Mouse (Mus musculus) neural tube, embryonic 15.5 days (tissue): ENCODE measurements around the gene St8sia6. TPM values are rescaled to one million over a fixed set of nuclear protein-coding genes. Genes with fewer than 3 reads are reported as not detected.
"Not testable (repeated sequence)": the region's sequence is repeated elsewhere in the genome, so short reads cannot be mapped to it uniquely, and the experiment has no call there.

Experiments
- ATAC-seq: fragments of 200-750 bp; cut with Nextera tagmentation; 2 replicates; pipeline ENCODE4 v1.8.0; 2017; ENCODE audit warnings: mild to moderate bottlenecking, moderate TSS enrichment, moderate library complexity; ENCODE audit not compliant: low FRiP score
- H3K27ac ChIP-seq: fragments of 300-500 bp; sonication (generic); replicated peaks from 2 replicates; pipeline ENCODE4 v1.5.1; 2015; ENCODE audit warnings: mild to moderate bottlenecking, inconsistent platforms
- H3K27me3 ChIP-seq: fragments of 300-500 bp; sonication (generic); replicated peaks from 2 replicates; pipeline ENCODE4 v1.6.1; 2015; ENCODE audit warnings: inconsistent platforms
- H3K36me3 ChIP-seq: fragments of 300-500 bp; sonication (generic); 2 replicates; pipeline ENCODE4 v1.6.1; 2015; ENCODE audit warnings: inconsistent platforms
- H3K4me1 ChIP-seq: fragments of 300-500 bp; sonication (generic); 2 replicates; pipeline ENCODE4 v1.6.1; 2015; ENCODE audit warnings: inconsistent platforms
- H3K4me2 ChIP-seq: fragments of 300-500 bp; sonication (generic); 2 replicates; pipeline ENCODE4 v1.6.1; 2015; ENCODE audit warnings: inconsistent platforms, mild to moderate bottlenecking, moderate library complexity
- H3K4me3 ChIP-seq: fragments of 300-500 bp; sonication (generic); replicated peaks from 2 replicates; pipeline ENCODE4 v1.5.1; 2015; ENCODE audit warnings: mild to moderate bottlenecking, inconsistent platforms
- H3K9ac ChIP-seq: fragments of 300-500 bp; sonication (generic); replicated peaks from 2 replicates; pipeline ENCODE4 v1.6.1; 2015; ENCODE audit warnings: mild to moderate bottlenecking, inconsistent platforms
- H3K9me3 ChIP-seq: fragments of 300-500 bp; sonication (generic); replicated peaks from 2 replicates; pipeline ENCODE4 v1.6.1; 2016; ENCODE audit warnings: inconsistent platforms
- WGBS: fragments of 180-500 bp; shearing (Covaris S2); methylation state at CpG from one replicate; pipeline ENCODE4 v1.1.7; 2015; ENCODE audit warnings: mixed read lengths; 5-methylcytosine and 5-hydroxymethylcytosine counted together
- polyA plus RNA-seq: library from polyadenylated mRNA; unstranded; fragments of >200 nt; fragmentation: Nextera tagmentation; extraction: Ambion mirVana; gene quantifications from 2 replicates; pipeline ENCODE4 v1.2.1, GENCODE M21; 2015

St8sia6 gene
- polyA plus RNA-seq, 1 experiment from 2014 or later: 2.3 TPM

DNA sequence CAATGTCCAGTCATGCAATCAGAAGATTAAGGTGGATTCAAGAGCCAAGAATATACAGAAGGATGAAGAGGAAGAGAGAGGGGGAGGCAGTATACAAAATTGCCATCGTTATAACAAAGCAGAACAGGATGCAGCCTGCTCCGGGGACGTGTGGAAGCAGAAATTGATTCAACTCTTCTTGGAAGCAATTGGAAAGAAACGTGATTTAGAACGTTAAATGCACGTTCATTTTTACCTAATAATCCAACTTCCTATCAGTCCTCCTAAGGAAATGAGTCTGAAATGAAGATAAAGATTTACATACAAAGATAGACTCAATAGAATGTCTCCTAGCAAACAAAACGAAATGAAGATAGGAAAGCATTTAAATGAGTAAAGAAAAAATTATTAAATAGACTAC lies 2.3 kb downstream of the St8sia6 start:
- no peak overlapping the region for H3K4me3 ChIP-seq
- peaks cover 14% of the 10 kb centered on the region for H3K4me1 ChIP-seq
- H3K27me3 ChIP-seq: peaks cover 7% of the 10 kb centered on the region
- H3K36me3 ChIP-seq: no peaks in the 10 kb centered on the region
- no peaks in the 10 kb centered on the region for H3K9me3 ChIP-seq
- 68% methylated on average over 7 of the region's 7 CpGs for WGBS
- H3K9ac ChIP-seq: no peak overlapping the region
- H3K27ac ChIP-seq: no peak overlapping the region
- H3K4me2 ChIP-seq: no peak overlapping the region
- ATAC-seq: no peak

DNA sequence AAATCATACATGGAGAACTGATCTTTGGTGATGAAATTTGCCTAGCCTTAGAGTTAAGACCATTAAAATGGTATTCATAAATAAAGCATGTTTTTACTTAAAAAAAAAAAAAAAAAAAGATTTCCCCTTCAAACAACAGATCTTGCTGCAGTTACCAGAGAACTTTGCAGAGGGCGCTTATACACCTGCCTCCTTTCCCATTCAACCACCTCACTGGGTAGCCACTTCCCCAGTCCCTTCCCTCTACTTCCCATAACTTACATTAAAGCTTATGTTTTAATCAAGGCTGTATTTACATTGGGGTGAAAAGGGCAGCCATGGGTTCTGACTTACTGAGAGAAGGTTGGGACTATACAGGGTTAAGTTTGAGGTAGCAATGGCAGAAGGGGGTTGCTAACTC lies 4.5 kb downstream of the St8sia6 start:
- no peak for ATAC-seq
- Histone ChIP-seq H3K4me3 (no peak overlapping the region), H3K4me1 (peaks cover 14% of the 10 kb centered on the region), H3K27ac (no peak overlapping the region), H3K36me3 (no peaks in the 10 kb centered on the region), H3K4me2 (no peak overlapping the region), H3K27me3 (peaks cover 4% of the 10 kb centered on the region), H3K9me3 (no peaks in the 10 kb centered on the region), H3K9ac (no peak overlapping the region)
- WGBS: 60% methylated on average over 1 of the region's 1 CpGs

DNA sequence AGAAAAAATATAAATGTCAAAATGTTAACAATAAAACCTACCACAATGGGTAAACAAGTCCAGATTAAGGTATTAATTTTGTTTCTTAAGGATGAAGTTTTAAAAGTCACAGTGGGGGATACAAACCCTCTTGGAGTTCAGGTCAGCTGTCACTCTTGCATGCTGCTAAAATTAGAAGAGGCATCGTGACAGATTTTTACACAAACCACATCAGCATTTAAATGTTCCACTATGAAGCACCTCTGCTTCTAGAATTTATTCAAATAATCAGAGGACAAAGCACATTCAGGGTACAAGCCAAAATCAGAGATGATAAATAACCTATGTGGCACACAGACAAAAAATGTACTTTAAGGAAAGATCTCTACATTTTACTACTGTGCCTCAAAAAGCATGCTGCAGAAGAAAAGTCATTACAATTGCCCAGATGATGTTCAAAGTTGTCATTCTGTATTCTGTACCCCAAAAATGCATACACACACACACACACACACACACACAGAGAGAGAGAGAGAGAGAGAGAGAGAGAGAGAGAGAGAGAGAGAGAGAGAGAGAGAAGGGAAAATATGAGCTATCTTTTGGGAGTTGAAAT lies 7.2 kb downstream of the St8sia6 start:
- Histone ChIP-seq H3K36me3 (no peaks in the 10 kb centered on the region), H3K9ac (no peak overlapping the region), H3K27me3 (peaks cover 4% of the 10 kb centered on the region), H3K4me2 (no peak overlapping the region), H3K27ac (no peak overlapping the region), H3K4me1 (no peaks in the 10 kb centered on the region), H3K9me3 (no peaks in the 10 kb centered on the region), H3K4me3 (no peak overlapping the region)
- 89% methylated on average over 1 of the region's 1 CpGs for WGBS
- ATAC-seq: no peak

DNA sequence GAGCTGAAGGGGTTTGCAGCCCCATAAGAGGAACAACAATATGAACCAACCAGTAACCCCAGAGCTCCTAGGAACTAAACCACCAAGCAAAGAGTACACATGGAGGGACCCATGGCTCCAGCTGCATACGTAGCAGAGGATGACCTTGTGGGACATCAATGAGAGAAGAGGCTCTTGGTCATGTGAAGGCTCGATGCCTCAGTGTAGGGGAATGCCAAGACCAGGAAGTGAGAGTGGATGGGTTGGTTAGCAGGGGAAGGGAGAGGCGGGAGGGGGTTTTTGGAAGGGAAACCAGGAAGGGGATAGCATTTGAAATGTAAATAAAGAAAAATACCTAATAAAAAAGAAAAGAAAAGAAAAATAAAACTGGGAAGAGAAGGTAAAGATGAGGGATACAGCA lies 7.9 kb downstream of the St8sia6 start:
- ATAC-seq, H3K4me2 ChIP-seq, H3K27me3 ChIP-seq, H3K9me3 ChIP-seq, H3K9ac ChIP-seq, H3K4me1 ChIP-seq, H3K36me3 ChIP-seq, H3K4me3 ChIP-seq, H3K27ac ChIP-seq: not testable (repeated sequence)
- WGBS: 82% methylated on average over 3 of the region's 3 CpGs

DNA sequence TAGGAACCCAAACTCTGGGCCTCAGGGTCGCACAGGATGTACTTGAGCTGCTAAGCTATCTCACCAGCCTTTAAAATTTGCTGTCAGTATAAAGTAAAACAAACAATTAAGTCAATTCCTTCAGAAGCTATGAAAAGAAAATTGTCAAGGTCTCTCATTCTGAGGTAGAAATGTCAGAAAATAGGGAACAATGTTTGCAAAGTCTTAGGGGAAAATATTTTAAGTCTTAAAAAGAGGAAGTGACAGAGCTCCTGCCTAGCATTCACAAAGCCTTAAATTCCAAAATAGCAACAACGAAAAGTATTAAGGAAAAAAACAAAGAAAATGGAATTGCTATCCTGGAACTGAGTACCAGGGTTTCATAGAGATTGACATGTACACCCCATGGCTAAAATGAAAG lies 8.6 kb downstream of the St8sia6 start:
- Histone ChIP-seq H3K27ac (no peak overlapping the region), H3K4me2 (no peak overlapping the region), H3K36me3 (no peaks in the 10 kb centered on the region), H3K9ac (no peak overlapping the region), H3K4me1 (no peaks in the 10 kb centered on the region), H3K4me3 (no peak overlapping the region), H3K27me3 (no peaks in the 10 kb centered on the region), H3K9me3 (no peaks in the 10 kb centered on the region)
- 83% methylated on average over 2 of the region's 2 CpGs for WGBS
- ATAC-seq: no peak

DNA sequence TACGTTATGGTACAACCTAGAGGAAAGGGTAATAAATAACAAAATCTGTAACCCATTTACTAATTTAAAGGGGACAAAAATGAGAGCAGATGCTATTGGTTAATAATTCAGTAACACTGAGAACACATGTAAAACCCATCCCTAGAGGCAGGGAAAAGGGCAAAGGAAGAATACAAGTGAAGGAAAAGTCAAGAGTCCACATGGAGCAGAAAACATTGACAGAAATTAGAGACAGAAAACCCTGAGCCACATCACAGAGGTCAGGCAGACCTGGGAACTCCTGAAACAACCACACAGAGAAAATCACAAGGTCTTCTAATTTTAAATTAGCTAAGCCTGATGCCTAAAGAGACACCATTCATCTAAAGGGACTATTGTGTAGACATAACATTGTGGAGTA lies 9.4 kb downstream of the St8sia6 start:
- Histone ChIP-seq H3K36me3 (no peaks in the 10 kb centered on the region), H3K4me3 (no peak overlapping the region), H3K4me2 (no peak overlapping the region), H3K27me3 (no peaks in the 10 kb centered on the region), H3K9ac (no peak overlapping the region), H3K4me1 (no peaks in the 10 kb centered on the region), H3K9me3 (no peaks in the 10 kb centered on the region), H3K27ac (no peak overlapping the region)
- no peak for ATAC-seq
- WGBS: 74% methylated on average over 1 of the region's 1 CpGs

DNA sequence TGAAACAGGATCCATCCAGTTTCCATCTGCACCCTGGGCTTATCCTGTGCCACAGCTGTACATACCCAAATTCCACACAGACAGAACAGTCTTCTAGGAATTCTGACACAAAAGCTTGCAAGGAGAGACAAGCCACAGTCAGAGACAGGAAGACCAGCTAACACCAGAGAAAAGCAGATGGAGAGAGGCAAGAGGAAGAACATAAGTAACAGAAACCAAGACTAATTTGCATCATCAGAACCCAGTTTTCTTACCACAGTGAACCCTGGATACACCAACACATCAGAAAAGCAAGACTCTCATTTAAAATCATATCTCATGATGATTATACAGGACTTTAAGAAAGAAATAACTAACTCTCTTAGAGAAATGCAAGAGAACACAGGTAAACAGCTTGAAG lies 16.8 kb downstream of the St8sia6 start:
- Histone ChIP-seq H3K27me3 (no peaks in the 10 kb centered on the region), H3K36me3 (no peaks in the 10 kb centered on the region), H3K27ac (no peak overlapping the region), H3K9me3 (no peaks in the 10 kb centered on the region), H3K4me2 (no peak overlapping the region), H3K4me1 (no peaks in the 10 kb centered on the region), H3K9ac (no peak overlapping the region), H3K4me3 (no peak overlapping the region)
- ATAC-seq: no peak

DNA sequence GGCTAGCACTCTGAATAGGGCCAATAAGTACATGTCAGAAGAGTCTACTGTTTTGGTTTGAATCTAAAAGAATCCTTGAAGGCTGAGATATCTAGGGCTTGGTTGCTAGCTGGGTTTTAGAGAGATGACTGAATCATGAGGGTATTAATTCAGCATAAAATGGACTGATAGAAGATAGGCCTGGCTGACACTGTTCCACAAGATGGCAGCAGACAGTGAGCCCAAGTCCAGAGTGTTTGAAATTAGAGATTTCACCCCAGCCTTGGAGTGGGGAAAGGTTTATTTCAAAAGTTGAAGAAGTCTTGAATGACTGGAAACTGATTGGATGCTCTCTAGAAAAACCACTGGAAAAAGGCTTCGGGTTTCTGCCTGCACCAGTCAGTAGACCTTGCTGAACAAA lies 17.4 kb downstream of the St8sia6 start:
- Histone ChIP-seq H3K36me3 (no peaks in the 10 kb centered on the region), H3K27ac (no peak overlapping the region), H3K9me3 (no peaks in the 10 kb centered on the region), H3K27me3 (no peaks in the 10 kb centered on the region), H3K4me1 (no peaks in the 10 kb centered on the region), H3K4me2 (no peak overlapping the region), H3K4me3 (no peak overlapping the region), H3K9ac (no peak overlapping the region)
- WGBS: 90% methylated on average over 1 of the region's 1 CpGs
- ATAC-seq: no peak

DNA sequence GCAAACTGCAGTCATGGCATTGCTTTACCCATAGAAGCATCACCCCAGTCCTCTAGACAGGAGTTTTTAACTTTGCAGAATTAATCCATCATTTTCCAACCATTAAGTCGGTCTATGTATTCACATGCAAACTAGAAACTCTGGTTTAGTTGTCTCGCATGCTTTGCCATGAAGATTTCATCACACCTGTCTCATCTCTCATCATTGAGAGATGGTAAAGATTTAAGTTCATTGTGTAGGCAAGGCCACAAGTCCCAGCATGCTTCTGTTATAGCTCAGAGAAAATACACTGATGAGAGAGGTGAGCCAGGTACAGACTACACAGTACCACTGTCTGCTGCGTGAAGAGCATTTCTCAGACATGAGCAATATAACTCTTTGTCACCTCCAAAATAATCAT lies 18.8 kb downstream of the St8sia6 start:
- Histone ChIP-seq H3K4me3 (no peak overlapping the region), H3K27ac (no peak overlapping the region), H3K27me3 (no peaks in the 10 kb centered on the region), H3K9me3 (no peaks in the 10 kb centered on the region), H3K9ac (no peak overlapping the region), H3K36me3 (no peaks in the 10 kb centered on the region), H3K4me2 (no peak overlapping the region), H3K4me1 (no peaks in the 10 kb centered on the region)
- ATAC-seq: no peak
- WGBS: 89% methylated on average over 3 of the region's 3 CpGs

DNA sequence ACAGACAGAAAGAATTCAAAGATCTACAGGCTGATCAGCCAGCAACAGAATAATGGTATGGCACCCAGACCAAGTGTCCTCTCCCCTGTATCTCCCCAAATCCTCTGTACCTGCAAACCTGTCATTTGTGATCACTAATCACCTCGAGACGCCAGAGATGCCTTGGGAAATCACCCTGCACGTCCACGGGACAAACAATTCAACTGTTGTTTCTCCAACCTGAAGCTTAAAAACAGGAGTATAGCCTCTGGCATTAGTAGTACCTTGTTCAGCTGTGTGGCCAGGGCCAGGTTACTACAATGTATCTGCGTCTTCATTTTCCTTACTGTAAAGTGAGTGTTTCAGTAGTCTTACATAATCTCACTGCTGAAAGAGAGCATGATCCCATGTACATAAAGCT lies 25.3 kb downstream of the St8sia6 start:
- Histone ChIP-seq H3K36me3 (no peaks in the 10 kb centered on the region), H3K9ac (no peak overlapping the region), H3K9me3 (no peaks in the 10 kb centered on the region), H3K4me2 (no peak overlapping the region), H3K27ac (no peak overlapping the region), H3K27me3 (no peaks in the 10 kb centered on the region), H3K4me1 (0 out of 2 replicates have a peak, but pooled peaks cover 2% of the 10 kb centered on the region), H3K4me3 (no peak overlapping the region)
- no peak for ATAC-seq
- WGBS: 80% methylated on average over 5 of the region's 5 CpGs

DNA sequence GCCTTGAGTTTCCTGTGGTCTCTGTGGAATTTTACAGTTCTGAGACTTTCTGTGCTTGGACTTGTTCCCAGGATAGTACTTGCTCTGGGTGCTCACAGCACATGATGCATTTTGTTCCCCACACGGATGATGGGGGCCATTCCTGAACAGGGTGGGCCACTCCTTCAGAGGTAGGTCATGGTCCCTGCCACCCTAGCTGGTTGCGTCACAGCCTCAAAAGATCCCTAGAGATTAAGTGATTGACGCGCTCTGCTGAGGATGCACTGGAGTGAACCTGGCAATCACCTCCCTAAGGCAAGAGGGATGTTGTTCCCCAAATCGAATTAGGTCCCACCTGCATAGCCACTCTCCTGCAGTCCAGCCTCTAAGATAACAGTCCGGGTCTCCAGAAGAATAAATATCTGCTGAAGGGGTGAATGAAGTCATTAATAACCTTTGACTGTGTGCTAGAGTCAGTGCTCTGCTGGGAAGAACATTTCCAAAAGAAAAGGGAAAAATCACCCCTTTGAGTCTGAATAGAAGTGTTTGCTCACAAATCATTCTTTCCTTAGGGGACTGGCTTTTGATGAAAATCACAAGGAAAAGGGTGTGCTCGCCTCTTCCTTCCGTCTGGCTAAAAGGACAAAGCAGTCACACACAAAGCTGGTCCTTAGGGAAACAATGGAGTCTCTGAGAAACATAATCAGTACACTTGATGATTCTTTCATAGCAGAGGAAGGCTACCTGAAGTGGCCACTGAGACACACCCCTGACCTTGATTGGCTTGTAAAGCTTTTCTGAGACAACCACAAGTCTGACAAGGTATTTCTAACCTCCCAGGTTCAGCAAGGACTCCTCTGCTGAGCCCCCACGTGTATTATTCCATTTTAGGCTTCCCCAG lies 26.1 kb downstream of the St8sia6 start:
- 0 out of 2 replicates have a peak, but pooled peaks cover 2% of the 10 kb centered on the region for H3K4me1 ChIP-seq
- no peak overlapping the region for H3K4me2 ChIP-seq
- H3K27ac ChIP-seq: no peak overlapping the region
- WGBS: 49% methylated on average over 9 of the region's 9 CpGs
- H3K9me3 ChIP-seq: no peaks in the 10 kb centered on the region
- H3K4me3 ChIP-seq: no peak overlapping the region
- ATAC-seq: no peak
- H3K9ac ChIP-seq: no peak overlapping the region
- no peaks in the 10 kb centered on the region for H3K27me3 ChIP-seq
- no peaks in the 10 kb centered on the region for H3K36me3 ChIP-seq

DNA sequence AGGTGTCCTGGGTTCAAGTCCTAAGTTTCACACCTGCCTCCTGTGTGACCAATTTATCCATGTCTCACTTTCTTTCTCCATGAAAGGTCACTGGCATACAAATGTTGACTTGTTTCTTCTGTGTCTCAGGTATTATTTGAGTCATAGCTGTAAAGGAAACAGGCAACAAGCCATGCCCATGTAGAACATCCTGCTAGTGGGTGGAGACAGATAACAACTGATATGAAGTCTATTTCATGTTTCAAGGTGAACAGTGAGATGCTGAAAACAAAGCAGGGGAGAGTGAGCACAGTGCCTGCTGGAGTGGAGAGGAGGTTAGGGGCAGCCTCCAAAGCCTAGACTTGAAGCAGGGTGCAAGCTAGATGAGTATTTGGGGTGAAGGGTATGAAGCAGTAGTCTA lies 33.5 kb downstream of the St8sia6 start:
- H3K4me2 ChIP-seq: no peak overlapping the region
- no peak overlapping the region for H3K27ac ChIP-seq
- H3K36me3 ChIP-seq: no peaks in the 10 kb centered on the region
- no peaks in the 10 kb centered on the region for H3K4me1 ChIP-seq
- H3K9ac ChIP-seq: no peak overlapping the region
- no peak for ATAC-seq
- H3K4me3 ChIP-seq: no peak overlapping the region
- no peaks in the 10 kb centered on the region for H3K27me3 ChIP-seq
- H3K9me3 ChIP-seq: no peaks in the 10 kb centered on the region
